Mouse (Mus musculus): ENCODE measurements around the gene Gng12. TPM values are rescaled to one million over a fixed set of nuclear protein-coding genes. Genes with fewer than 3 reads are reported as not detected.

The Gng12 gene
- polyA plus RNA-seq, 1 experiment from 2014 or later: 165 TPM

GRCm38 (mm10) chr6:67040904-67041410 lies 144.8 kb downstream of the Gng12 start:
- ATAC-seq: no peak
- Histone ChIP-seq H3K36me3 (ENCODE audit: control insufficient read depth, insufficient read depth, low read length) (no peaks in the 10 kb centered on the region), H3K4me3 (ENCODE audit: low read length) (no peak overlapping the region), H3K4me2 (ENCODE audit: low read depth, low read length) (no peak overlapping the region), H3K4me1 (ENCODE audit: control insufficient read depth, insufficient read depth, low read length) (peaks cover 2% of the 10 kb centered on the region; the same call in 1 of the 2 replicates), H3K27me3 (replicated peaks; ENCODE audit: control insufficient read depth, insufficient read depth, low read length) (no peaks in the 10 kb centered on the region), H3K9me3 (ENCODE audit: control insufficient read depth, low read length) (no peaks in the 10 kb centered on the region), H3K27ac (ENCODE audit: low read length) (no peak overlapping the region), H3K9ac (ENCODE audit: low read depth, low read length) (no peak overlapping the region)
- WGBS: 65% methylated on average over 4 of the region's 4 CpGs

GRCm38 (mm10) chr6:67045424-67045823 lies 149.2 kb downstream of the Gng12 start:
- Histone ChIP-seq H3K27ac (ENCODE audit: low read length) (no peak overlapping the region), H3K4me3 (ENCODE audit: low read length) (no peak overlapping the region), H3K4me1 (ENCODE audit: control insufficient read depth, insufficient read depth, low read length) (peaks cover 2% of the 10 kb centered on the region; the same call in 1 of the 2 replicates), H3K9ac (ENCODE audit: low read depth, low read length) (no peak overlapping the region), H3K36me3 (ENCODE audit: control insufficient read depth, insufficient read depth, low read length) (no peaks in the 10 kb centered on the region), H3K9me3 (ENCODE audit: control insufficient read depth, low read length) (no peaks in the 10 kb centered on the region), H3K27me3 (replicated peaks; ENCODE audit: control insufficient read depth, insufficient read depth, low read length) (no peaks in the 10 kb centered on the region), H3K4me2 (ENCODE audit: low read depth, low read length) (no peak overlapping the region)
- ATAC-seq: no peak
- WGBS: 75% methylated on average over 3 of the region's 3 CpGs

- Histone ChIP-seq H3K27me3 (replicated peaks; ENCODE audit: control insufficient read depth, insufficient read depth, low read length) (no peaks in the 10 kb centered on the region), H3K36me3 (ENCODE audit: control insufficient read depth, insufficient read depth, low read length) (no peaks in the 10 kb centered on the region), H3K4me1 (ENCODE audit: control insufficient read depth, insufficient read depth, low read length) (peaks cover 2% of the 10 kb centered on the region; the same call in 1 of the 2 replicates), H3K9me3 (ENCODE audit: control insufficient read depth, low read length) (no peaks in the 10 kb centered on the region), H3K9ac (ENCODE audit: low read depth, low read length) (no peak overlapping the region), H3K4me3 (ENCODE audit: low read length) (no peak overlapping the region), H3K27ac (ENCODE audit: low read length) (no peak overlapping the region), H3K4me2 (ENCODE audit: low read depth, low read length) (no peak overlapping the region)
- 57% methylated on average over 3 of the region's 3 CpGs for WGBS
- no peak for ATAC-seq
Measured at GRCm38 (mm10) chr6:67046937-67047336, 150.7 kb downstream of the Gng12 start.

GRCm38 (mm10) chr6:67048052-67048691 lies 152.0 kb downstream of the Gng12 start:
- Histone ChIP-seq H3K27ac (ENCODE audit: low read length) (no peak overlapping the region), H3K4me1 (ENCODE audit: control insufficient read depth, insufficient read depth, low read length) (peaks cover 2% of the 10 kb centered on the region; the same call in 1 of the 2 replicates), H3K4me3 (ENCODE audit: low read length) (no peak overlapping the region), H3K4me2 (ENCODE audit: low read depth, low read length) (no peak overlapping the region), H3K36me3 (ENCODE audit: control insufficient read depth, insufficient read depth, low read length) (no peaks in the 10 kb centered on the region), H3K27me3 (replicated peaks; ENCODE audit: control insufficient read depth, insufficient read depth, low read length) (no peaks in the 10 kb centered on the region), H3K9ac (ENCODE audit: low read depth, low read length) (no peak overlapping the region), H3K9me3 (ENCODE audit: control insufficient read depth, low read length) (no peaks in the 10 kb centered on the region)
- WGBS: 71% methylated on average over 3 of the region's 3 CpGs
- ATAC-seq: no peak

GRCm38 (mm10) chr6:67048880-67049694 lies 152.9 kb downstream of the Gng12 start:
- Histone ChIP-seq H3K27me3 (replicated peaks; ENCODE audit: control insufficient read depth, insufficient read depth, low read length) (no peaks in the 10 kb centered on the region), H3K4me1 (ENCODE audit: control insufficient read depth, insufficient read depth, low read length) (peaks cover 2% of the 10 kb centered on the region; the same call in 1 of the 2 replicates), H3K4me3 (ENCODE audit: low read length) (no peak overlapping the region), H3K9me3 (ENCODE audit: control insufficient read depth, low read length) (no peaks in the 10 kb centered on the region), H3K27ac (ENCODE audit: low read length) (peak overlapping the region; percentile 23; the same call in 1 of the 2 replicates), H3K4me2 (ENCODE audit: low read depth, low read length) (no peak overlapping the region), H3K9ac (ENCODE audit: low read depth, low read length) (no peak overlapping the region), H3K36me3 (ENCODE audit: control insufficient read depth, insufficient read depth, low read length) (no peaks in the 10 kb centered on the region)
- 36% methylated on average over 7 of the region's 7 CpGs for WGBS
- peak; percentile 55; the same call in 1 of the 2 replicates for ATAC-seq

GRCm38 (mm10) chr6:67049695-67050038 lies 153.5 kb downstream of the Gng12 start:
- 0 out of 2 replicates have a peak overlapping the region, but pooled peaks have one; percentile 23 for H3K27ac ChIP-seq (ENCODE audit: low read length)
- H3K36me3 ChIP-seq (ENCODE audit: control insufficient read depth, insufficient read depth, low read length): no peaks in the 10 kb centered on the region
- WGBS: 61% methylated on average over 2 of the region's 2 CpGs
- H3K9ac ChIP-seq (ENCODE audit: low read depth, low read length): no peak overlapping the region
- no peaks in the 10 kb centered on the region for H3K27me3 ChIP-seq (replicated peaks; ENCODE audit: control insufficient read depth, insufficient read depth, low read length)
- H3K4me2 ChIP-seq (ENCODE audit: low read depth, low read length): no peak overlapping the region
- peaks cover 2% of the 10 kb centered on the region; the same call in 1 of the 2 replicates for H3K4me1 ChIP-seq (ENCODE audit: control insufficient read depth, insufficient read depth, low read length)
- no peak for ATAC-seq
- H3K4me3 ChIP-seq (ENCODE audit: low read length): no peak overlapping the region
- no peaks in the 10 kb centered on the region for H3K9me3 ChIP-seq (ENCODE audit: control insufficient read depth, low read length)

GRCm38 (mm10) chr6:67050063-67050462 lies 153.9 kb downstream of the Gng12 start:
- H3K4me3 ChIP-seq (ENCODE audit: low read length): no peak overlapping the region
- H3K27me3 ChIP-seq (replicated peaks; ENCODE audit: control insufficient read depth, insufficient read depth, low read length): no peaks in the 10 kb centered on the region
- H3K36me3 ChIP-seq (ENCODE audit: control insufficient read depth, insufficient read depth, low read length): no peaks in the 10 kb centered on the region
- peaks cover 2% of the 10 kb centered on the region; the same call in 1 of the 2 replicates for H3K4me1 ChIP-seq (ENCODE audit: control insufficient read depth, insufficient read depth, low read length)
- H3K9me3 ChIP-seq (ENCODE audit: control insufficient read depth, low read length): no peaks in the 10 kb centered on the region
- 53% methylated on average over 1 of the region's 1 CpGs for WGBS
- H3K27ac ChIP-seq (ENCODE audit: low read length): no peak overlapping the region
- no peak for ATAC-seq
- no peak overlapping the region for H3K4me2 ChIP-seq (ENCODE audit: low read depth, low read length)
- H3K9ac ChIP-seq (ENCODE audit: low read depth, low read length): no peak overlapping the region

- 58% methylated on average over 15 of the region's 15 CpGs for WGBS
- H3K4me2 ChIP-seq (ENCODE audit: low read depth, low read length): no peak overlapping the region
- no peaks in the 10 kb centered on the region for H3K36me3 ChIP-seq (ENCODE audit: control insufficient read depth, insufficient read depth, low read length)
- no peak overlapping the region for H3K4me3 ChIP-seq (ENCODE audit: low read length)
- H3K27ac ChIP-seq (ENCODE audit: low read length): peak overlapping the region; percentile 87
- ATAC-seq: 0 out of 2 replicates have a peak, but pooled peaks have one; percentile 6
- peaks cover 20% of the 10 kb centered on the region for H3K4me1 ChIP-seq (ENCODE audit: control insufficient read depth, insufficient read depth, low read length)
- H3K27me3 ChIP-seq (replicated peaks; ENCODE audit: control insufficient read depth, insufficient read depth, low read length): no peaks in the 10 kb centered on the region
- H3K9ac ChIP-seq (ENCODE audit: low read depth, low read length): no peak overlapping the region
- H3K9me3 ChIP-seq (ENCODE audit: control insufficient read depth, low read length): no peaks in the 10 kb centered on the region
Measured at GRCm38 (mm10) chr6:67056108-67056888, 160.1 kb downstream of the Gng12 start.
